Mouse (Mus musculus) ES-CJ7 (cell line): ENCODE results near the gene A430089I19Rik.
"Not testable (repeated sequence)": the region's sequence is repeated elsewhere in the genome, so short reads cannot be mapped to it uniquely, and the experiment has no call there.

Experiments used
- DNase-seq: peaks from one replicate; pipeline ENCODE4 v3.0.0; 2011; ENCODE audit warnings: low read depth, low spot score

A430089I19Rik gene

DNA sequence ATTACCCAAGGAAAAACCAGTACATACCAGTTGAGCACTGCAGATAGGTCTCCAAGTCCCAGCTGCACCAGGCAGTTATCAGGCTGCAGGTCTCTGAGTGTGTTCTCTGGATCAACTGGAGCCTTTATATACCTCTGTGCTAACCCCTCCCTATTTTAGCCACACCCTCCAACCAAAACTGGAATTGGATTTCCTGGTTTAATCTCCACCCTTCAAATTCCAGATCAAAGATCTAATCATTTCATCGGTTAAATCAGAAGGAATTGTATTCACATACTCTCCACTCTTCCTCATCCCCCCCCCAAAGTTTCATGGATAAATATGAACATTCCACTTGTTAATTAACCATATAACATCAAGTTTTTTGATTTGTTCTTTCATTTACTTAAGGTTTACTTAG lies at the start of gene A430089I19Rik:
Gene A430089I19Rik (minus strand): TSS at position 101 of the 400 bp plus-strand sequence.
- DNase-seq = not testable (repeated sequence)

DNA sequence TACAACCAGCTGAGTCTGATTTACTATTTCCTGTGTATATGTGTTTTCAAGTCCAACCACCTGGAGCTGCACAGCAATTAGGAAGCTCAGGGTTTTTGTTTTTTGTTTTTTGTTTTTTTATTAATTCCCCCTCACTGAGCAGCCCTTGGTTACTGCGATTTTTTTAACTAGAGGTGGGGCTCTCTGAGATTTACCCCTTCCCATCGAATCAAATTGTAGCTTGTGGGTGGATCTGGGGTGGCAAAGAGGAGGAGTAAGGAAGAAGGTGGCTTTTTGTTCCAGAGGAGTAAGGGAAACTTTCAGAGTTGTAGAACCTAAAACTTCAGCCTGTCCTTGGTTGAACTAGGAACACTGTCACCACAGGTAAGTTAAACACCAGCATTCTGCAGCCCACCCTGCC lies 32.9 kb upstream of the A430089I19Rik start, which contains the start of gene AA792892:
Gene AA792892 (plus strand): TSS at position 301 of the 400 bp plus-strand sequence.
- DNase-seq = not testable (repeated sequence)

- DNase-seq = not testable (repeated sequence)
Observed at GRCm38 (mm10) chr5:94314135-94314534, 7.5 kb upstream of the A430089I19Rik start, which contains the start of gene Gm6502. Gene Gm6502 (plus strand): TSS chr5:94314435.
